Mouse (Mus musculus) liver, embryonic 13.5 days (tissue): Measurements from ENCODE around the gene Hs3st2. TPM values are rescaled to one million over a fixed set of nuclear protein-coding genes. Genes with fewer than 3 reads are reported as not detected.

Experiments
- ATAC-seq: fragments of 200-750 bp; cut with Nextera tagmentation; 2 replicates; pipeline ENCODE4 v1.8.0; 2017; ENCODE audit warnings: low read depth, mild to moderate bottlenecking, moderate number of reproducible peaks, moderate library complexity
- DNase-seq: peaks from one replicate; pipeline ENCODE4 v3.0.0; 2022
- H3K27ac ChIP-seq: fragments of 300-500 bp; sonication (generic); 2 replicates; pipeline ENCODE4 v1.5.1; 2015; ENCODE audit warnings: moderate library complexity, mild to moderate bottlenecking, inconsistent platforms
- H3K27me3 ChIP-seq: fragments of 300-500 bp; sonication (generic); 2 replicates; pipeline ENCODE4 v1.6.1; 2015; ENCODE audit warnings: mild to moderate bottlenecking, inconsistent platforms
- H3K36me3 ChIP-seq: fragments of 300-500 bp; sonication (generic); 2 replicates; pipeline ENCODE4 v1.6.1; 2015; ENCODE audit warnings: mild to moderate bottlenecking, inconsistent platforms
- H3K4me1 ChIP-seq: fragments of 300-500 bp; sonication (generic); replicated peaks from 2 replicates; pipeline ENCODE4 v1.6.1; 2015; ENCODE audit warnings: inconsistent platforms
- H3K4me2 ChIP-seq: fragments of 300-500 bp; sonication (generic); 2 replicates; pipeline ENCODE4 v1.6.1; 2015; ENCODE audit warnings: inconsistent platforms, mild to moderate bottlenecking, moderate library complexity
- H3K4me3 ChIP-seq: fragments of 300-500 bp; sonication (generic); replicated peaks from 2 replicates; pipeline ENCODE4 v1.5.1; 2015; ENCODE audit warnings: mild to moderate bottlenecking, inconsistent platforms
- H3K9ac ChIP-seq: fragments of 300-500 bp; sonication (generic); 2 replicates; pipeline ENCODE4 v1.6.1; 2015; ENCODE audit warnings: mild to moderate bottlenecking, inconsistent platforms
- H3K9me3 ChIP-seq: fragments of 300-500 bp; sonication (generic); replicated peaks from 2 replicates; pipeline ENCODE4 v1.6.1; 2016; ENCODE audit warnings: inconsistent platforms
- WGBS: fragments of 180-500 bp; shearing (Covaris S2); methylation state at CpG from one replicate; pipeline ENCODE4 v1.1.7; 2015; ENCODE audit not compliant: insufficient replicate concordance; 5-methylcytosine and 5-hydroxymethylcytosine counted together
- polyA plus RNA-seq: library from polyadenylated mRNA; unstranded; fragments of >200 nt; fragmentation: Nextera tagmentation; extraction: Ambion mirVana; gene quantifications from 2 replicates; pipeline ENCODE4 v1.2.1, GENCODE M21; 2015

Hs3st2 gene
- polyA plus RNA-seq, 1 experiment from 2014 or later = 0.09 TPM

GRCm38 (mm10) chr7:121500516-121500915 is 108.9 kb downstream of the Hs3st2 start:
- DNase-seq (no peak), ATAC-seq (no peak)
- no peaks in the 10 kb centered on the region for H3K36me3 ChIP-seq
- H3K9ac ChIP-seq = no peak overlapping the region
- H3K4me2 ChIP-seq = no peak overlapping the region
- WGBS = 83% methylated on average over 17 of the region's 17 CpGs
- H3K4me3 ChIP-seq = no peak overlapping the region
- H3K9me3 ChIP-seq = no peaks in the 10 kb centered on the region
- H3K4me1 ChIP-seq = no peaks in the 10 kb centered on the region
- no peaks in the 10 kb centered on the region for H3K27me3 ChIP-seq
- no peak overlapping the region for H3K27ac ChIP-seq

GRCm38 (mm10) chr7:121501666-121502065 is 110.0 kb downstream of the Hs3st2 start:
- Histone ChIP-seq H3K4me3 (no peak overlapping the region), H3K9ac (no peak overlapping the region), H3K36me3 (no peaks in the 10 kb centered on the region), H3K27me3 (no peaks in the 10 kb centered on the region), H3K4me2 (no peak overlapping the region), H3K27ac (no peak overlapping the region), H3K4me1 (no peaks in the 10 kb centered on the region), H3K9me3 (no peaks in the 10 kb centered on the region)
- ATAC-seq (no peak), DNase-seq (no peak)
- WGBS = 65% methylated on average over 10 of the region's 10 CpGs

- DNase-seq (no peak), ATAC-seq (no peak)
- Histone ChIP-seq H3K4me3 (no peak overlapping the region), H3K9me3 (no peaks in the 10 kb centered on the region), H3K9ac (no peak overlapping the region), H3K36me3 (no peaks in the 10 kb centered on the region), H3K27ac (no peak overlapping the region), H3K4me1 (no peaks in the 10 kb centered on the region), H3K4me2 (no peak overlapping the region), H3K27me3 (no peaks in the 10 kb centered on the region)
- 24% methylated on average over 3 of the region's 3 CpGs for WGBS
Measured at GRCm38 (mm10) chr7:121516727-121517126, 125.1 kb downstream of the Hs3st2 start.

- H3K27me3 ChIP-seq = no peaks in the 10 kb centered on the region
- no peaks in the 10 kb centered on the region for H3K9me3 ChIP-seq
- H3K36me3 ChIP-seq = no peaks in the 10 kb centered on the region
- no peak overlapping the region for H3K27ac ChIP-seq
- ATAC-seq = no peak; the same call in 1 of the 2 replicates
- H3K9ac ChIP-seq = no peak overlapping the region
- H3K4me2 ChIP-seq = no peak overlapping the region
- peak; percentile 0 for DNase-seq
- 10% methylated on average over 3 of the region's 3 CpGs for WGBS
- no peaks in the 10 kb centered on the region for H3K4me1 ChIP-seq
- no peak overlapping the region for H3K4me3 ChIP-seq
Measured at GRCm38 (mm10) chr7:121517165-121517591, 125.5 kb downstream of the Hs3st2 start.

GRCm38 (mm10) chr7:121522125-121522524 is 130.5 kb downstream of the Hs3st2 start:
- ATAC-seq (no peak), DNase-seq (no peak)
- no peak overlapping the region for H3K4me3 ChIP-seq
- H3K9ac ChIP-seq = no peak overlapping the region
- H3K27me3 ChIP-seq = no peaks in the 10 kb centered on the region
- no peaks in the 10 kb centered on the region for H3K4me1 ChIP-seq
- no peaks in the 10 kb centered on the region for H3K36me3 ChIP-seq
- no peak overlapping the region for H3K27ac ChIP-seq
- no peak overlapping the region for H3K4me2 ChIP-seq
- 68% methylated on average over 3 of the region's 3 CpGs for WGBS
- H3K9me3 ChIP-seq = no peaks in the 10 kb centered on the region

- Histone ChIP-seq H3K4me2 (no peak overlapping the region), H3K4me3 (no peak overlapping the region), H3K9me3 (no peaks in the 10 kb centered on the region), H3K4me1 (no peaks in the 10 kb centered on the region), H3K27me3 (no peaks in the 10 kb centered on the region), H3K27ac (no peak overlapping the region), H3K36me3 (no peaks in the 10 kb centered on the region), H3K9ac (no peak overlapping the region)
- ATAC-seq = no peak
- DNase-seq = no peak
- 45% methylated on average over 2 of the region's 2 CpGs for WGBS
Measured at GRCm38 (mm10) chr7:121529023-121529422, 137.4 kb downstream of the Hs3st2 start.

GRCm38 (mm10) chr7:121533639-121534038 is 142.0 kb downstream of the Hs3st2 start:
- Histone ChIP-seq H3K4me2 (no peak overlapping the region), H3K4me1 (no peaks in the 10 kb centered on the region), H3K9ac (no peak overlapping the region), H3K27ac (no peak overlapping the region), H3K4me3 (no peak overlapping the region), H3K27me3 (no peaks in the 10 kb centered on the region), H3K9me3 (no peaks in the 10 kb centered on the region), H3K36me3 (no peaks in the 10 kb centered on the region)
- ATAC-seq (no peak), DNase-seq (no peak)
- 69% methylated on average over 6 of the region's 6 CpGs for WGBS

- no peak for ATAC-seq
- Histone ChIP-seq H3K4me2 (no peak overlapping the region), H3K27me3 (no peaks in the 10 kb centered on the region), H3K9me3 (no peaks in the 10 kb centered on the region), H3K9ac (no peak overlapping the region), H3K4me1 (no peaks in the 10 kb centered on the region), H3K36me3 (no peaks in the 10 kb centered on the region), H3K27ac (no peak overlapping the region), H3K4me3 (no peak overlapping the region)
- no peak for DNase-seq
- 66% methylated on average over 7 of the region's 7 CpGs for WGBS
Measured at GRCm38 (mm10) chr7:121534386-121534785, 142.7 kb downstream of the Hs3st2 start.

GRCm38 (mm10) chr7:121535987-121536386 is 144.3 kb downstream of the Hs3st2 start:
- WGBS = 45% methylated on average over 4 of the region's 4 CpGs

GRCm38 (mm10) chr7:121539405-121540275 is 148.0 kb downstream of the Hs3st2 start:
- DNase-seq (no peak), ATAC-seq (no peak)
- no peak overlapping the region for H3K9ac ChIP-seq
- H3K4me2 ChIP-seq = no peak overlapping the region
- no peaks in the 10 kb centered on the region for H3K36me3 ChIP-seq
- no peaks in the 10 kb centered on the region for H3K27me3 ChIP-seq
- H3K4me3 ChIP-seq = no peak overlapping the region
- H3K4me1 ChIP-seq = no peaks in the 10 kb centered on the region
- H3K9me3 ChIP-seq = no peaks in the 10 kb centered on the region
- no peak overlapping the region for H3K27ac ChIP-seq
- 49% methylated on average over 19 of the region's 19 CpGs for WGBS

More at GRCm38 (mm10) chr7:121535987-121536386, 144.3 kb downstream of the Hs3st2 start:
- no peak overlapping the region for H3K9ac ChIP-seq
- H3K4me3 ChIP-seq = no peak overlapping the region
- ATAC-seq (no peak), DNase-seq (no peak)
- H3K4me2 ChIP-seq = no peak overlapping the region
- no peaks in the 10 kb centered on the region for H3K4me1 ChIP-seq
- H3K9me3 ChIP-seq = no peaks in the 10 kb centered on the region
- H3K27me3 ChIP-seq = no peaks in the 10 kb centered on the region
- no peaks in the 10 kb centered on the region for H3K36me3 ChIP-seq
- no peak overlapping the region for H3K27ac ChIP-seq

GRCm38 (mm10) chr7:121542458-121542857 is 150.8 kb downstream of the Hs3st2 start:
- Histone ChIP-seq H3K36me3 (no peaks in the 10 kb centered on the region), H3K27ac (no peak overlapping the region), H3K9me3 (no peaks in the 10 kb centered on the region), H3K4me1 (no peaks in the 10 kb centered on the region), H3K9ac (no peak overlapping the region), H3K27me3 (no peaks in the 10 kb centered on the region), H3K4me2 (no peak overlapping the region), H3K4me3 (no peak overlapping the region)
- DNase-seq (no peak), ATAC-seq (no peak)
- 32% methylated on average over 2 of the region's 2 CpGs for WGBS
